Mouse (Mus musculus): Measurements from ENCODE around the gene Dapk2.

DNA sequence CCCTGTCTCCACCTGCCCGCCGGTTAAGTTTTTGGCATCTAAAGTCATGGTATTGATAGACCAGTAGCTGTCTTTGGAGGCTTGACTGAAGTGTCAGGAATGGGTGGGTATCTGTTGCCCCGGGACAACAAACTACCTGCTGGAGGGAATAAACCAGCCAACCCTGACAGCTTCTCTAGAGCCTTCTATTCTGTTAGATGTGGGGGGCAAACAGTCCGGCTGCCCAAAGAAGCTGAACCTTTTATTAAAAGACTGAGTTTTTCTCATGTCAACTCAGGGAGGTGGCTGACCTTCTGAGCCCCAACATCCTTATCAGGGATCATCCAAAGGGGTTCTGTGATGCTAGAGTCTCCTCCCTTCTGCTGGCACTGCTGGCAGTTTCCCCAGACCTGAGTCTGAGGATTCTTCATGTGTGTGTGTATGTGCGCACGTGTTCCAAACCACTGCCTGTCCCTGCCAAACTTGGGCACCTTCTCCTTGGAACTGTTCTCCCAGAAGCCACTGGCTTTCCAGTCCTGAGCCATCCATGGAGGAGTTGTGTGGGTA lies 935 bp downstream of the Dapk2 start:
- TF ChIP-seq CTCF (conservative IDR thresholded peaks at IDR 0.05; ENCODE audit: insufficient read depth, insufficient read length, low read depth, low read length) (no peak), POLR2A (IDR thresholded peaks at IDR 0.05; ENCODE audit: low read depth, low read length) (no peak)
